Mouse (Mus musculus) embryonic fibroblast, embryonic 13.5 days (primary cell): Measurements from ENCODE around the gene Cyb5d2. TPM values are rescaled to one million over a fixed set of nuclear protein-coding genes. Genes with fewer than 3 reads are reported as not detected.
"Not testable (repeated sequence)": the region's sequence is repeated elsewhere in the genome, so short reads cannot be mapped to it uniquely, and the experiment has no call there.

Experiments
- H3K27ac ChIP-seq: 2 replicates; pipeline ENCODE4 v1.5.1; 2012; ENCODE audit warnings: low read length, control low read depth, inconsistent platforms; ENCODE audit not compliant: insufficient read depth
- H3K4me1 ChIP-seq: 2 replicates; pipeline ENCODE4 v1.6.1; 2011; ENCODE audit warnings: low read length; ENCODE audit not compliant: control insufficient read depth, insufficient read depth
- H3K4me3 ChIP-seq: 2 replicates; pipeline ENCODE4 v1.5.1; 2011; ENCODE audit warnings: mild to moderate bottlenecking, control low read depth, low read length; ENCODE audit not compliant: insufficient read depth
- CTCF ChIP-seq: IDR thresholded peaks from 2 replicates; pipeline ENCODE4 v1.5.1; 2011; ENCODE audit warnings: mild to moderate bottlenecking, control low read depth, low read length, moderate library complexity, borderline replicate concordance; ENCODE audit not compliant: insufficient read depth
- POLR2A ChIP-seq: IDR thresholded peaks from 2 replicates; pipeline ENCODE4 v1.6.1; 2011; ENCODE audit warnings: low read depth, mild to moderate bottlenecking, control low read depth, low read length, moderate library complexity
- polyA plus RNA-seq: library from polyadenylated mRNA; stranded (reverse); fragments of >200 nt; gene quantifications from 2 replicates; pipeline ENCODE4 v1.2.4, GENCODE M21; 2011; ENCODE audit warnings: low read depth; ENCODE audit not compliant: missing spikeins, insufficient read length

Gene Cyb5d2
- polyA plus RNA-seq, 1 experiment: 14.0 TPM

GRCm38 (mm10) chr11:72758316-72758715, 37.6 kb downstream of the Cyb5d2 start:
- no peak for TF ChIP-seq CTCF
- no peak for TF ChIP-seq POLR2A
- Histone ChIP-seq H3K4me3 (no peak overlapping the region), H3K4me1 (no peaks in the 10 kb centered on the region), H3K27ac (no peak overlapping the region)

- H3K27ac ChIP-seq: peak overlapping the region; percentile 80
- H3K4me3 ChIP-seq: no peak overlapping the region
- TF ChIP-seq POLR2A (no peak), CTCF (peak; percentile 34; the same call in 1 of the 2 replicates)
- H3K4me1 ChIP-seq: peaks cover 4% of the 10 kb centered on the region
Observed at GRCm38 (mm10) chr11:72751956-72752355, 44.0 kb downstream of the Cyb5d2 start.

- Histone ChIP-seq H3K27ac (no peak overlapping the region), H3K4me1 (no peaks in the 10 kb centered on the region), H3K4me3 (no peak overlapping the region)
- no peak for TF ChIP-seq POLR2A
- no peak for TF ChIP-seq CTCF
Observed at GRCm38 (mm10) chr11:72739048-72739447, 56.9 kb downstream of the Cyb5d2 start.

GRCm38 (mm10) chr11:72737517-72737916, 58.4 kb downstream of the Cyb5d2 start:
- not testable (repeated sequence) for H3K27ac ChIP-seq, H3K4me3 ChIP-seq, H3K4me1 ChIP-seq

- Histone ChIP-seq H3K27ac (no peak overlapping the region), H3K4me1 (no peaks in the 10 kb centered on the region), H3K4me3 (no peak overlapping the region)
- no peak for TF ChIP-seq POLR2A
Observed at GRCm38 (mm10) chr11:72736320-72736719, 59.6 kb downstream of the Cyb5d2 start.

- Histone ChIP-seq H3K4me3 (no peak overlapping the region), H3K27ac (no peak overlapping the region; the same call in 1 of the 2 replicates), H3K4me1 (no peaks in the 10 kb centered on the region)
- TF ChIP-seq CTCF (no peak), POLR2A (no peak)
Observed at GRCm38 (mm10) chr11:72735519-72735860, 60.5 kb downstream of the Cyb5d2 start.

- peak overlapping the region; percentile 54; the same call in 1 of the 2 replicates for H3K27ac ChIP-seq
- no peak for TF ChIP-seq CTCF
- TF ChIP-seq POLR2A: no peak
- no peaks in the 10 kb centered on the region for H3K4me1 ChIP-seq
Observed at GRCm38 (mm10) chr11:72734840-72735518, 61.0 kb downstream of the Cyb5d2 start.

GRCm38 (mm10) chr11:72733736-72734135, 62.2 kb downstream of the Cyb5d2 start:
- TF ChIP-seq CTCF: no peak
- Histone ChIP-seq H3K4me3 (no peak overlapping the region), H3K4me1 (no peaks in the 10 kb centered on the region), H3K27ac (no peak overlapping the region)

More at GRCm38 (mm10) chr11:72734840-72735518, 61.0 kb downstream of the Cyb5d2 start:
- no peak overlapping the region for H3K4me3 ChIP-seq

Other genes with a start within 250 kb of the Cyb5d2 start
- gene Spns3, start 245.6 kb downstream of the Cyb5d2 start, polyA plus RNA-seq: not detected in 2 replicates
- gene Ube2g1, start 188.9 kb downstream of the Cyb5d2 start, polyA plus RNA-seq: 37.4 and 44.0 TPM in 2 replicates
- gene Ankfy1, start 106.1 kb downstream of the Cyb5d2 start, polyA plus RNA-seq: 61.5 and 62.2 TPM in 2 replicates
- gene Zzef1, start 84 bp upstream of the Cyb5d2 start, polyA plus RNA-seq: 30.3 and 47.0 TPM in 2 replicates
- gene Atp2a3, start 165.0 kb upstream of the Cyb5d2 start, polyA plus RNA-seq: 0.30 TPM in 1 of 2 replicates, not detected in the other
- gene P2rx1, start 203.0 kb upstream of the Cyb5d2 start, polyA plus RNA-seq: not detected in 2 replicates
- 4.2 and 6.7 TPM in 2 replicates for gene Camkk1, start 222.9 kb upstream of the Cyb5d2 start, polyA plus RNA-seq